Mouse (Mus musculus): ENCODE data around the gene Smarce1. TPM values are rescaled to one million over a fixed set of nuclear protein-coding genes. Genes with fewer than 3 reads are reported as not detected.

Smarce1 gene
- total RNA-seq, 2 experiments from 2014 or later = 42.9 to 47.8 TPM

DNA sequence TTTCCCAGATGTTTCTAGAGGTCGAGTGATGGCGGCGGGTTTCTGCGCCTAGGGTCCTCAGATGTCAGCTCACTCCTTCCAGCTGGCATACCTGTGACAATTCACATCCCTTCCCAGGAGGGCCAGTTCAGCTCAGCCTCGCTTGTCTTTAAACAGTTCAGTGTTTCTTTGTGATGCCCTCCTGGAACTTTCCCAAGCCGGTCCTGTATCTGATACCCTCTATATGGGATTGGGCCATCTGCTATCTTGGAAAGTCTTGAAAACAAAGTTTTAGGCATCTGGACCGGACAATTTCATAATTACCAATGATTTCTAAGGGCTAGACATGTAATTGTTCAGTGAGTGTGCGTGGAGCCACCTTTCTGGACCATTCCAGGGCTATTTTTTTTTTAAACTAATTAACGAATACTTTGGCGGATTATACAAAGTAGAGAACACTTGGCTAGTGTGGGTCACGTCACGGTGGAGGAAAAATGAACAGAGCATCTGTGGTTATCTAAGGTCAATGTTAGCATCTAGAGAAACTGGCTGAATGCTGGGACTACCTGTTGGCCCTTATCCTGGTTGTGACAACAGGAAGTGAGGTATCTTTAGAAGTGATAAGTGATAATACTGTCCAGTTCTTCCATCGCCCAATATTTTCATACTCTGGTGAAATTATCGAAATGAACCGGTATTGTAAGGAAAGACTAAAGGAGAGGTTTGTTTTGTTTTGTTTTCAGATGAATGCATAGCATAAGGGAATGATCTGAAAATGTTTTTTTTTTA lies 416 bp upstream of the Smarce1 start:
- intact Hi-C loops (cut with DNase I) = no loop called here
- DNase-seq = no peak

DNA sequence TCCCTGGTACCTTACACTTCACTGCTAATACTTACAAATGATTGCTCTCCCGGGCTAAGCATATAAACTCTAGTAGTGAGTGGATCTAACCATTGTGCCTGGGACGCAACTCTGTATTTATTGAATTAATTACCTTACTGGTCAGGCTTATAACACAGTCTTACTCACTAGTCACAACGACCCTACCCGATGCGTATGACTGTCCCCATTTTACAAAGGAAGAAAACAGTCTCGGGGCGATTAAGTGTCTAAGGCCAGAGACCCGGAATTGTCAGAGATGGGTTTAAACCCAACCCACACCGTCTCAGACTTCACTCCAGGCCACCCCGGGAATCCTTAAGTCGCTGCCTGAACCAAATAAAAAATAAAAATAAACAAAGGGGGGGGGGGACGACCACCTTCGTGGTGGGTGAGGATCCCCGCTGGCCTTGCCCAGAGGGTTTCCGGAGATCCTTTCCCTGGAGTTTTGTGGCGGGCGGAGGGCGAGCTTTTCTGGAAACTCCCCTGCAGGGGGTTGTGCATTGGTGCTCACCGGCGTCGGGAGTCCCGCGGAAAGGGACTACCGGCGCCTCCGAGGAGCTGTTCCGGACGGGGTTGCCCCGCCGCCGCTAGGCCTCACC lies 1.1 kb downstream of the Smarce1 start:
- intact Hi-C loops (cut with DNase I) = no loop called here
- DNase-seq = no peak

GRCm38 (mm10) chr11:99226298-99226697 lies 4.5 kb downstream of the Smarce1 start:
- DNase-seq = no peak
- intact Hi-C loops (cut with DNase I) = no loop called here

DNA sequence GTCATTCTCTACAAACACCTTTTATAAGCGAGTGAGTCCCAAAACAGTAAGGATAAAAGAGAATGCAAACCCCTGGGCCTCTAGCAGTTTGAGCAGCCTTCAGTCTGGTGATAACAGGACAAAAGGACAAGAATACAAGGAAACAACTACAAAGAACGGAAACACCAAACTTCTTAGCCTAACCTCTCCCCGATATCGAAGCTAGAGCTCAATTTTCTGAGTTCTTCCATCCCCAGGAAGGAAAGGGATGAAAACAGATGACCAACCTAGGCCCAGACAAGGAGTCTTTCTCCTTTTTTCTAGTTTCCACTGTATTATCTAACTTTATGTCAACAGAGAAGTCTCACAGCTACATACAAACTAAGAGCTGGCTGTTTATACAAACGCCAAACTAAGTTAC lies 7.5 kb downstream of the Smarce1 start:
- no peak for DNase-seq
- intact Hi-C loops (cut with DNase I) = no loop called here

DNA sequence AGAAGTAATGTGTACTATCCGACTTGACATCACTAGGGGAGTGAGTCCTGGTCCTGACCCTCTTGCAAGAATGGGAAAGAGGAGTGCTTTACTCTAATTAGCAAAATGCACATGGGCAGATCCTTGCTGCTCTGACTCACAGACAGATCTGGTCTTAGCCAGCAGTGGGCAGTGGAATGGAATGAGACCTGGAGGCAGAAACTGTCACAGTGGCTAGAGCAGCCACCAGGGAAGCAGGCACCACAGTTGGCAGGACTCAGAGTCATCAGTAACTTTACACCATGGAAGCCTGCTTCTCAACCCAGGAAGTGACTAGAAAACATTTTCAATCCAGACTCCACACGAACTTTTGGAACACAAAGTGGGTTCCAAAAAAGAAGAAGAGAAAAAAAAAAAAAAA lies 9.0 kb downstream of the Smarce1 start:
- DNase-seq = no peak
- intact Hi-C loops (cut with DNase I) = no loop called here

- DNase-seq = no peak
- intact Hi-C loops (cut with DNase I) = no loop called here
Observed at GRCm38 (mm10) chr11:99217248-99217986, 13.4 kb downstream of the Smarce1 start.

- DNase-seq = no peak
- intact Hi-C loops (cut with DNase I) = no loop called here
Observed at GRCm38 (mm10) chr11:99216181-99216580, 14.6 kb downstream of the Smarce1 start.

GRCm38 (mm10) chr11:99212693-99213092 lies 18.1 kb downstream of the Smarce1 start:
- intact Hi-C loops (cut with DNase I) = no loop called here
- no peak for DNase-seq

GRCm38 (mm10) chr11:99211964-99212363 lies 18.9 kb downstream of the Smarce1 start:
- intact Hi-C loops (cut with DNase I) = no loop called here
- DNase-seq = no peak

DNA sequence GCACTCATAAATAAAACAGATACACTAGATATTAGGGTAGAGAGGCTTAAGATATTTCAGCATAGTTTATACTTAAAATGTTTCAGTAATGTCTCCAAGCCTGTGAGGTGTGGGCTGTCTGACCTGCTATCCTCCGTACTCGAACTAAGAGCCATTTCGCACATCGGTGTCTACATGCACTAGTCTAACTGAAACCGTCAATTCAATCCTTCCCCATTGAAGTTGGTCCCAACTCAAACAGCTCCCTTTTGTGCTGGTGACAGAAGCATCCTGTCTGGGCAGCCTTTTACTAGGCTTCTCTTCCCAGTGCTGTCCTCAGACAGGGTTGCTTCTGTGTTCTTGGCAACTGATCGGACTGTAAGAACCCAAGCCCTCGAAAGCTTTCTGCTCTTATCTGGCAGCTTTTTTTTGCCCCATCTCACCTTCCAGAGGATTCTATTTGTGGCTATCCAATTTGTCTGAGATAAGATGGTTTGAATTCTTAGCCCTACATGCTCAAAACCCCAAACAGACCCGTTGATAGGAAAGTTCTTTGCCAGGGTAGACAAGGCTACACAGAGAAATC lies 22.6 kb downstream of the Smarce1 start:
- intact Hi-C loops (cut with DNase I) = loop anchor here (5.0 kb wide), 1 partner anchor 34 kb away; the partner anchor contains the start of gene Krt222
- no peak for DNase-seq

- intact Hi-C loops (cut with DNase I) = loop anchor here (1.0 to 5.0 kb wide), 2 partner anchors 35 to 85 kb away; partner anchors contain the start of gene Krt222
Observed at GRCm38 (mm10) chr11:99207449-99207848, 23.4 kb downstream of the Smarce1 start.

GRCm38 (mm10) chr11:99206954-99207353 lies 23.9 kb downstream of the Smarce1 start:
- intact Hi-C loops (cut with DNase I) = loop anchor here (1.0 to 5.0 kb wide), 2 partner anchors 35 to 85 kb away; partner anchors contain the start of gene Krt222
- peak in 1 of 2 experiments; percentile 42 for DNase-seq

More at GRCm38 (mm10) chr11:99207449-99207848, 23.4 kb downstream of the Smarce1 start:
- no peak for DNase-seq

GRCm38 (mm10) chr11:99189154-99189582 lies 41.6 kb downstream of the Smarce1 start:
- peak; percentile 55 to 66 for DNase-seq
- intact Hi-C loops (cut with DNase I) = loop anchor here (1.0 kb wide), 2 partner anchors 104 to 118 kb away; no protein-coding TSS in a partner anchor

GRCm38 (mm10) chr11:99187348-99187747 lies 43.5 kb downstream of the Smarce1 start:
- intact Hi-C loops (cut with DNase I) = no loop called here
- DNase-seq = no peak

DNA sequence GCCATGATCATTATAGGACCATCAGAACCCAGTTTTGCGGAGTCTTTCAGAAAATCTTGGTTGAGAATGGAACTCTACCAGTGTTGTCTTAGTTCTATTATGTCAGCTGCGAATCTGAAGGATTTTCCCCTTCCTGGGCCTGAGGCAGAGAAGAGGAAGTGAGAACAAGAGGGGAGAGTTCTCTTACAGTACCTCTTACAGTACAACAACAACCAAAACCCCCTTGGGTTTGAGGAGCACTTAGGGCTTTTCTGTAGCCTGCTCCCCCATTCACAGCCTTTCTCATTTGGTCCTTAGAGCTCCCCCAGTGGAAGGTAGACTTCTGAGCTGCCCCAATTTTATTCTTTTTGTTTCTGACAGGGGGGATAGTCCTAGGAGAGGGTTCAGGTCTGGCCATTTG lies 44.0 kb downstream of the Smarce1 start:
- intact Hi-C loops (cut with DNase I) = no loop called here
- DNase-seq = no peak

- intact Hi-C loops (cut with DNase I) = no loop called here
- DNase-seq = no peak
Observed at GRCm38 (mm10) chr11:99182575-99182974, 48.2 kb downstream of the Smarce1 start.

GRCm38 (mm10) chr11:99180071-99180470 lies 50.7 kb downstream of the Smarce1 start:
- intact Hi-C loops (cut with DNase I) = no loop called here

DNA sequence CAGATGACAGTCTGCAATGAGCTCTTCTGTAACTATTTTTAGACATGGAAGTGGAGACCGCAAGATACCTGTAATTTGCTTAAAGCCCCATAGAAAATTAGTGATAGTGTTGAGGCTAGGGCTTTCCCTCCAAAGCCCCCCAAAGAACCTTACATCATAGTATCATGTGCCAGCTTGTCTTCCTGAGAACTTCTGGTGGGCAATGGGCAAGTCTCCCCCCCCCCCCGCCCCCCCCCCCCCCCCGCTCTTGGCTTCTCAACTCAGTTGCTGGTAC lies 53.0 kb downstream of the Smarce1 start:
- intact Hi-C loops (cut with DNase I) = no loop called here
- no peak for DNase-seq

More at GRCm38 (mm10) chr11:99180071-99180470, 50.7 kb downstream of the Smarce1 start:
- DNase-seq = no peak

DNA sequence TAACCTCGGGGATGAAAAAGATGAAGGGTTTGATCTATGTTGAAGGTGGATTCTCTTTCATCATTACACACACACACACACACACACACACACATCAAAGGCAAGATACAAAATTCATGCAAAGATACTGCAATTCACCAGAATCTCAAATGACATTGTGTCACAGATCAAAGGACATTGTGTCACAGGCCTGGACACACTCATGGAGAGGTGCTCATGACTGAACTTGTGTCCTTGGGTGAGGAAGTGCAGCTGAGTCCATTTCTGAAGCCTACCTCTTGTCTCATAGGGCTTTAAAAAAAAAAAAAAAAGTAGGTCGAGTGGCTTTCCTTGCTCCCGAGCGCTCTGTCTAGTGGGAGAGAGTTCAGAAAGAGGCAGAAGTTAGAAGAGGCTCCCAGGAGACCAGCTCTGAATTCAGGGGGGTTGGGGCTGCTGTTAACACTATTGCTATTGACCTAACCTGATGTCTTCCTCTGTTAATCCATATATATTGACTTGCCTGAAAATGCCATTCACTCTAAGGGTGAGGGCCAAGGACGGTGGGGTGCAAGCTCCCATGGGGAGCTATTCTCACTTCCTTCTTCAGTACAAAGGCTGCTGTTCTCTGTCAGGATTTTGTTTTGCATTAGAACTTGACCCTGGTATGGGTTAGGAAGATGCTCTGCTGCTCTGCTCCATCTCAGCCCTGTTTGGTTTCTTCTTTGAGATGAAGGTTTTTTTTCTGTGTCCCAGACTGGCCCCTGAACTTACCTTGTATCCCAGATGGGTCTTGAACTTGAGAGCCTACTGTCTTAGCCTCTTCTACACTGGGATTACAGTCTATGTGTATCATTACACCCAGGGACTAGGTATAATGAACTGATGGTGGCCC lies 53.5 kb downstream of the Smarce1 start:
- intact Hi-C loops (cut with DNase I) = no loop called here
- no peak for DNase-seq

DNA sequence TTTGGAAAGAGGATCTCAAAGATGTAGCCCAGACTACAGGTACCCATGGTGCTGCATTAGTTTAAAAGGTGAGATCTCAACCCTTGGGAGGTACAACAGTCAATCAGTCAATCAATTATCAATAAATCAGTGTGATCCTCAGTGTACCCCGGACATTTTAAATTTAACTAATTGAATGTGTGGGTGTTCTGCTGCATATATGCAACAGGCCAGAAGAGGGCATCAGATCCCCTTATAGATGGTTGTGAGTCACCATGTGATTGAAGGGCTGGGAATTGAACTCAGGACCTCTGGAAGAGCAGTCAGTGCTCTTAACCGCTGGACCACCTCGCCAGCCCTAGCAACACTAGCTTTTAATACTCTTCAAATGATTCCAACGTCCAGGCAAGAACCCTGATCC lies 58.8 kb downstream of the Smarce1 start:
- DNase-seq = no peak
- intact Hi-C loops (cut with DNase I) = no loop called here
